Mouse (Mus musculus) hindbrain, embryonic 13.5 days (tissue): ENCODE measurements at regions not wholly inside any gene's neighbourhood (a gene's known extent, or its start where the extent isn't known, plus 50 kb on each side); places are given as distances from the start of the nearest gene placed in this dataset.
A peak's percentile ranks its signal among the peaks of the same experiment; 100 is the strongest.

Source experiments
- ATAC-seq: fragments of 200-750 bp; cut with Nextera tagmentation; 2 replicates; pipeline ENCODE4 v1.8.0; 2017; ENCODE audit warnings: moderate TSS enrichment; ENCODE audit not compliant: low FRiP score
- H3K27ac ChIP-seq: fragments of 300-500 bp; sonication (generic); 2 replicates; pipeline ENCODE4 v1.5.1; 2015; ENCODE audit warnings: inconsistent platforms, mild to moderate bottlenecking, moderate library complexity
- H3K27me3 ChIP-seq: fragments of 300-500 bp; sonication (generic); 2 replicates; pipeline ENCODE4 v1.6.1; 2015; ENCODE audit warnings: mild to moderate bottlenecking, inconsistent platforms
- H3K36me3 ChIP-seq: fragments of 300-500 bp; sonication (generic); 2 replicates; pipeline ENCODE4 v1.6.1; 2015; ENCODE audit warnings: mild to moderate bottlenecking, inconsistent platforms
- H3K4me1 ChIP-seq: fragments of 300-500 bp; sonication (generic); replicated peaks from 2 replicates; pipeline ENCODE4 v1.6.1; 2015; ENCODE audit warnings: inconsistent platforms
- H3K4me2 ChIP-seq: fragments of 300-500 bp; sonication (generic); 2 replicates; pipeline ENCODE4 v1.6.1; 2015; ENCODE audit warnings: inconsistent platforms, mild to moderate bottlenecking, moderate library complexity
- H3K4me3 ChIP-seq: fragments of 300-500 bp; sonication (generic); 2 replicates; pipeline ENCODE4 v1.5.1; 2015; ENCODE audit warnings: mild to moderate bottlenecking, inconsistent platforms
- H3K9ac ChIP-seq: fragments of 300-500 bp; sonication (generic); 2 replicates; pipeline ENCODE4 v1.6.1; 2015; ENCODE audit warnings: mild to moderate bottlenecking, inconsistent platforms
- H3K9me3 ChIP-seq: fragments of 300-500 bp; sonication (generic); 2 replicates; pipeline ENCODE4 v1.6.1; 2016; ENCODE audit warnings: inconsistent platforms
- WGBS: fragments of 180-500 bp; shearing (Covaris S2); methylation state at CpG from one replicate; pipeline ENCODE4 v1.1.7; 2015; 5-methylcytosine and 5-hydroxymethylcytosine counted together

DNA sequence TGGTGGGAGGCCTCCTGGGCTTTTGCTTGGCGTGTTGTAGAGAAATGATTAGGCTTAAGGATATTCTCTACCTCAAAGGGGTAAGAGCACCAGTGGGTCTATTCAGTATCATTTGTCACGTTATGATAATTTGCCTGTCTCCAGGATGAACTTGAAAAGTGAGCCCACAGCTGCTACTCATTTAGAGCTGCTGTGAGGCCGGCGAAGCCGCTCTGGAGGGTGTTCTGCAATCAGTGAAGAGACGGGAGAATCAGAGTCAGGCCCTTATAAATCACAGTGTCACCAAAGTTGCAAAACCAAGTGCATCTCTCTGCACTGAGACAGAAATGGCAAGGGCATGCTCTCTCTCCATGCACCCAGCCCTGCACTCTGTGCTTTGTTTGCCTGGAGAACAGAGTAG is 467.7 kb upstream of the Nrp1 start:
- Histone ChIP-seq H3K9ac (no peak overlapping the region), H3K36me3 (no peaks in the 10 kb centered on the region), H3K27ac (no peak overlapping the region), H3K4me3 (no peak overlapping the region), H3K27me3 (no peaks in the 10 kb centered on the region), H3K4me2 (no peak overlapping the region), H3K4me1 (peaks cover 6% of the 10 kb centered on the region; the same call in 1 of the 2 replicates), H3K9me3 (no peaks in the 10 kb centered on the region)
- ATAC-seq: no peak
- 25% methylated on average over 6 of the region's 6 CpGs for WGBS

DNA sequence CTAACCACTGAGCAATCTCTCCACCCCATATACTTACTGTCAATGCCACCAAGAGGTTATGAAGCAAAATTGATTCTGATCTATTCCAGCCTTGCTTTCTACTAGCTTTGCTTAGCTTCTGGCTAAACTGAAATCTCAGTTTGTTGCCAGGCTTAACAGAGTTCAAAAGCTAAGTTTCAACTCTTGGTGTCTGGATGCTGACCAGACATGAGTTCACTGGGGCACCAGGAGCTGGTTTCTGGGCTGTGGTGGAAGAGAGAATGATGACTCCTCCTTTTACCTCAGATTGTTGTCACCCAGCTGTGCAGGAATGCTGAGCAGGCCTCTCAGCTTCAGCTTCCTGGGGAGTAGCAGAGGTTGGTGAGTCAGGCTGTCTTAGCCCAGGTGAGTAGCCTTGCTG is 464.1 kb upstream of the Nrp1 start:
- H3K4me1 ChIP-seq: peaks cover 6% of the 10 kb centered on the region; the same call in 1 of the 2 replicates
- no peaks in the 10 kb centered on the region for H3K36me3 ChIP-seq
- ATAC-seq: no peak
- no peak overlapping the region for H3K4me3 ChIP-seq
- H3K27me3 ChIP-seq: no peaks in the 10 kb centered on the region
- no peaks in the 10 kb centered on the region for H3K9me3 ChIP-seq
- H3K9ac ChIP-seq: no peak overlapping the region
- H3K27ac ChIP-seq: no peak overlapping the region
- H3K4me2 ChIP-seq: no peak overlapping the region

GRCm38 (mm10) chr8:127908436-127908835 is 450.0 kb upstream of the Nrp1 start:
- 78% methylated on average over 5 of the region's 5 CpGs for WGBS
- Histone ChIP-seq H3K9me3 (no peaks in the 10 kb centered on the region), H3K4me2 (no peak overlapping the region), H3K36me3 (no peaks in the 10 kb centered on the region), H3K4me3 (no peak overlapping the region), H3K9ac (no peak overlapping the region), H3K4me1 (no peaks in the 10 kb centered on the region), H3K27me3 (no peaks in the 10 kb centered on the region), H3K27ac (no peak overlapping the region)
- no peak for ATAC-seq

DNA sequence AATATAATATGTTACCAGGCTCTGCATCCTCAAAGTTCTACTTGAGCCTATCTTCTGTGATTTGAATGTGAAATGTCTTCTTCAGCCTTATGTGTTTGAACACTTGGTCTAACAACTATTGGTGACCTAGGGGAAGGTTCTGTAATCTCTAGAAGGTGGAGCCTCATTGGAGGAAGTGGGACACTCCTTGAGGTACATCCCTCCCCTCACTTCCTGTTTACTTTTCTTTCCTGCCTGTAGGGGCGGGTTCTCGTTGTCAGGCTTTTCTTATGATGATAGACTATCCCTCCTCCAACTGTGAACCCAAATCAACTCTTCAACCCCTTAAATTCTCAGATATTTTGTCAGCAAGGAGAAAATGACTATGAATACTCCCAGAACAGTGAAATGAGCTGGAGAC is 448.8 kb upstream of the Nrp1 start:
- Histone ChIP-seq H3K4me1 (no peaks in the 10 kb centered on the region), H3K9ac (no peak overlapping the region), H3K4me2 (no peak overlapping the region), H3K36me3 (no peaks in the 10 kb centered on the region), H3K9me3 (no peaks in the 10 kb centered on the region), H3K27ac (no peak overlapping the region), H3K27me3 (no peaks in the 10 kb centered on the region), H3K4me3 (no peak overlapping the region)
- WGBS: 84% methylated on average over 2 of the region's 2 CpGs
- no peak for ATAC-seq

DNA sequence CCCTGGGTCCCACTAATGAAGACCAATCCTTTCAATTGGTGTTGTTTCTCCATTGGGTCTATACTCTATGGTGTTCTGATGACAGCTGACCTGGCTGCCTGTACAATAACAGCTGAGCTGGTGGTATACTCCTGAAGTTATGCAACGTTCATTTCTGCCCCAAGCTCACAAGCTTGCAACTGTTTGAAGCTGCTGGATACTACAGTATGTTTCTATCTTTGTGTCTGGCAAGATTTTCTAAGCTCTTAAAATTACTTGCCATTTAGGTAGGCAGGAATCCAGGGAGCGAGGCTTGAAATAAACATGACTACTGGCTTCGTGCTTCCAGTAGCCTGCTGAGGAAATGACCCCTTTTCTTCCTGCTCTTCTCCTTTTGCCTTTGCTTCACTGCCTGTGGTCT is 444.3 kb upstream of the Nrp1 start:
- no peak for ATAC-seq
- Histone ChIP-seq H3K4me2 (no peak overlapping the region), H3K9me3 (no peaks in the 10 kb centered on the region), H3K36me3 (no peaks in the 10 kb centered on the region), H3K9ac (no peak overlapping the region), H3K27ac (no peak overlapping the region), H3K27me3 (no peaks in the 10 kb centered on the region), H3K4me1 (peaks cover 7% of the 10 kb centered on the region), H3K4me3 (no peak overlapping the region)
- WGBS: 82% methylated on average over 3 of the region's 3 CpGs

DNA sequence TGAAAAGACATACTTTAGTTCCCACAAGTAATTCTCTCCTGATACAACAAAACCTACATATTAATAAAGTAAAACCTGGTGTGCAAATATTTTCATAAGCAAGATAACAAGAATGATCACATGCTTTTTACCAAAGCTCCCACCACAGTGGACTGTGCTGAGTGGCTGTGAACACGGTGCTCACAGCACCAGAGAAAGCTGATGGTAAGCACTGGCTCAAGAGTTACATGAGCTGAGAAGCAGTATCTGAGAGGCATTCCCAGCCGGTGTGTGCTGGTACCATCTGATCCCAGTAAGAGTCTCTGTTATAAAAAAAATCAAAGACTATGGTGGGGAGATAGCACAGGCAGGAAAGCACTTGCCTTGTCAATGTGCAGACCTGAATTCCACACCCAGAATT is 443.5 kb upstream of the Nrp1 start:
- Histone ChIP-seq H3K9ac (no peak overlapping the region), H3K27ac (no peak overlapping the region)
- 82% methylated on average over 2 of the region's 2 CpGs for WGBS

DNA sequence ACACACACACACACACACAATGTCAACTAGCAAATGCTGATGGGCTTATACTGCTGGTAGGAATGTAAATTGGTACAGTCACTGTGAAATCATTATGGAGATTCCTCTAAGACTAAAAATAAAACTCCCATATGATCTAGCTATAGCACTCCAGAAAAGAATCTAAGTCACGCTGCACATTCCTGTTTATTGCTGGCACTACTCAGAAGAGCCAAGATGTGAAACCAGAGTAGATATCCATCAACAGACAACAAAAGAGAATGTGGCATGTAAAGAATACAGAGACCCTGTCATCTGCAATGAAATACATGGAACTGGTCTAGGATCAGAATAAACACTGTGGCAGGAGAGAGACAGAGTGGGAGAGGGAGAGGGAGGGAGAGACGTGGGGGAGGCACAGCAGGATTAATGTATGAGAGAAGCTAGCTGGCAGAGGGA is 442.8 kb upstream of the Nrp1 start:
- ATAC-seq: no peak
- no peaks in the 10 kb centered on the region for H3K9me3 ChIP-seq
- H3K36me3 ChIP-seq: no peaks in the 10 kb centered on the region
- H3K27me3 ChIP-seq: no peaks in the 10 kb centered on the region
- 29% methylated on average over 2 of the region's 2 CpGs for WGBS
- no peak overlapping the region for H3K9ac ChIP-seq
- H3K4me2 ChIP-seq: no peak overlapping the region
- H3K4me3 ChIP-seq: no peak overlapping the region
- no peak overlapping the region for H3K27ac ChIP-seq
- peaks cover 7% of the 10 kb centered on the region for H3K4me1 ChIP-seq

More for the DNA sequence above, 443.5 kb upstream of the Nrp1 start:
- no peaks in the 10 kb centered on the region for H3K27me3 ChIP-seq
- H3K4me3 ChIP-seq: no peak overlapping the region
- peaks cover 7% of the 10 kb centered on the region for H3K4me1 ChIP-seq
- no peak overlapping the region for H3K4me2 ChIP-seq
- H3K36me3 ChIP-seq: no peaks in the 10 kb centered on the region
- ATAC-seq: no peak
- no peaks in the 10 kb centered on the region for H3K9me3 ChIP-seq

DNA sequence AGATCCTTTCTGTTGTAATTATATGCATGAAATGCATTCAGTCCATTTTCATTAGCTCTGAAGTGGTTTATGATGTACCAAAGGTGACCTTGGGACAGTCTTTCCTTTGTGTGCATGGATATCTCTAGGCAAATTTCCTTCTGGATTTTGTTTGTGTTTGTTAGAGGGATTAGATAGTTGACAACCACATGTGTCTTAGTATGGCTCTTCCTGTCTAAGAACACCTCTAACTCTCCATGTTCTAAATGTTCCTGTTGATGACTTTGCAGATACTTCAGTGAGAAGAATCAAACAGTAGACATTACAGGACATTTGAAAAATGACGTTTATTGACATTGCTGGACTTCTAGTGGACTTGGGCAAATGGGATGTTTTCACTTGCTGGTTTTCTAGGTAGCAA is 436.5 kb upstream of the Nrp1 start:
- Histone ChIP-seq H3K4me3 (no peak overlapping the region), H3K36me3 (no peaks in the 10 kb centered on the region), H3K9ac (no peak overlapping the region), H3K27me3 (no peaks in the 10 kb centered on the region), H3K4me1 (no peaks in the 10 kb centered on the region), H3K27ac (no peak overlapping the region), H3K9me3 (no peaks in the 10 kb centered on the region), H3K4me2 (no peak overlapping the region)
- no peak for ATAC-seq
- 91% methylated on average over 1 of the region's 1 CpGs for WGBS

GRCm38 (mm10) chr8:127923321-127923720 is 435.1 kb upstream of the Nrp1 start:
- Histone ChIP-seq H3K27ac (no peak overlapping the region), H3K4me1 (no peaks in the 10 kb centered on the region), H3K9me3 (no peaks in the 10 kb centered on the region), H3K4me3 (no peak overlapping the region), H3K4me2 (no peak overlapping the region), H3K36me3 (no peaks in the 10 kb centered on the region), H3K9ac (no peak overlapping the region), H3K27me3 (no peaks in the 10 kb centered on the region)
- no peak for ATAC-seq
- 85% methylated on average over 4 of the region's 4 CpGs for WGBS

- Histone ChIP-seq H3K4me3 (no peak overlapping the region), H3K4me2 (no peak overlapping the region), H3K36me3 (no peaks in the 10 kb centered on the region), H3K27me3 (no peaks in the 10 kb centered on the region), H3K27ac (no peak overlapping the region), H3K4me1 (0 out of 2 replicates have a peak, but pooled peaks cover 3% of the 10 kb centered on the region), H3K9me3 (no peaks in the 10 kb centered on the region), H3K9ac (no peak overlapping the region)
- 90% methylated on average over 1 of the region's 1 CpGs for WGBS
- ATAC-seq: no peak
Observed at GRCm38 (mm10) chr8:127932276-127932675, 426.1 kb upstream of the Nrp1 start.

- H3K4me1 ChIP-seq: peaks cover 19% of the 10 kb centered on the region
- no peaks in the 10 kb centered on the region for H3K9me3 ChIP-seq
- H3K36me3 ChIP-seq: no peaks in the 10 kb centered on the region
- no peak overlapping the region for H3K9ac ChIP-seq
- H3K27me3 ChIP-seq: no peaks in the 10 kb centered on the region
- no peak overlapping the region for H3K4me2 ChIP-seq
- ATAC-seq: no peak
- H3K4me3 ChIP-seq: no peak overlapping the region
- H3K27ac ChIP-seq: no peak overlapping the region
- 71% methylated on average over 6 of the region's 6 CpGs for WGBS
Observed at GRCm38 (mm10) chr8:127936792-127937435, 421.5 kb upstream of the Nrp1 start.

GRCm38 (mm10) chr8:127939284-127939985 is 419.0 kb upstream of the Nrp1 start:
- peaks cover 19% of the 10 kb centered on the region for H3K4me1 ChIP-seq
- 0 out of 2 replicates have a peak overlapping the region, but pooled peaks have one; percentile 44 for H3K27ac ChIP-seq
- H3K9me3 ChIP-seq: no peaks in the 10 kb centered on the region
- WGBS: 14% methylated on average over 7 of the region's 7 CpGs
- H3K4me2 ChIP-seq: no peak overlapping the region
- H3K4me3 ChIP-seq: no peak overlapping the region
- no peak overlapping the region for H3K9ac ChIP-seq
- no peaks in the 10 kb centered on the region for H3K27me3 ChIP-seq
- no peaks in the 10 kb centered on the region for H3K36me3 ChIP-seq
- peak; percentile 66; the same call in 1 of the 2 replicates for ATAC-seq

DNA sequence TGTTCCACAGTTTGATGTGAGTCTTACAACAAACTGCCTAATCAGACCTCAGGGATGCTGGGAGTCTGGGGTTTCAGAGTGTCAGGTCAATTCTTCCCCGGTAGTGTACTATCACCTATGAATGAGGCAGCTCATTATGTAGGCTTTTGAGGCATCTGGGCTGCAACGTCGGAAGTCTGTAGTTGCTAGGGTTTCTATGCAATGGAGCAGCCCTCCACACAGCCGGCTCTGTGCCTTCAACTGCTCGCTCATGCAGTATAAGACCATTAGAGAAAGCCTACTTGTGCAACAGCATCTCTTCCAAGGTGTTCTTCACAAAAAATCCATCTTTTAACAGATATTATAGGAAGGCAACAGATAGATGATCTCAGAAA is 418.4 kb upstream of the Nrp1 start:
- no peak for ATAC-seq
- 11% methylated on average over 5 of the region's 5 CpGs for WGBS
- H3K4me3 ChIP-seq: no peak overlapping the region
- no peak overlapping the region for H3K9ac ChIP-seq
- H3K27me3 ChIP-seq: no peaks in the 10 kb centered on the region
- H3K4me1 ChIP-seq: peaks cover 19% of the 10 kb centered on the region
- H3K9me3 ChIP-seq: no peaks in the 10 kb centered on the region
- no peak overlapping the region for H3K27ac ChIP-seq
- H3K36me3 ChIP-seq: no peaks in the 10 kb centered on the region
- no peak overlapping the region for H3K4me2 ChIP-seq
